Mouse (Mus musculus): ENCODE measurements around the gene Arhgdia. TPM values are rescaled to one million over a fixed set of nuclear protein-coding genes. Genes with fewer than 3 reads are reported as not detected.
"Not testable (repeated sequence)": the region's sequence is repeated elsewhere in the genome, so short reads cannot be mapped to it uniquely, and the experiment has no call there.

Gene Arhgdia
- polyA plus RNA-seq, 1 experiment from 2014 or later, result 966 TPM

DNA sequence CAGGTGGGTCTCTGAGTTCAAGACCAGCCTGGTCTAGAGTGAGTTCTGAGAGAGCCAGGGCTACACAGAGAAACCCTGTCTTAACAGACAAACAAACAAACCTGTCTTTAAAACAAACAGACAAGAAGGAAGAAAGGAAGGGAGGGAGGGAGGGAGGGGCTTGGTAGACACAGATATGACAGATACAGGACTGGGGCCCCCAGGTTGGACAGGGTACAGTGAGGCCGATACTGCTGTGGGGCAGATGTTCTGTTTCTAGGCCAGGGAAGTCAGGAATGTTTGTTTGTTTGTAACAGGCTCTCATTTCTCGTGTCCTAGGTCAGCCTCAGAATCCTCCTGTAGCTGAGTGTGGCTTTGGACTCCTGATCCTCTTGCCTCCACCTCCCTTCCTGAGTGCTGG lies 22.1 kb upstream of the Arhgdia start:
- Histone ChIP-seq H3K79me2 (ENCODE audit: inconsistent target) (peaks cover 15% of the 10 kb centered on the region), H3K36me3 (ENCODE audit: inconsistent target) (peaks cover 45% of the 10 kb centered on the region; the same call in 1 of the 2 replicates), H3K27ac (no peak overlapping the region), H3K4me3 (ENCODE audit: inconsistent target) (no peak overlapping the region)
- WGBS (ENCODE audit: missing documents), result 95% methylated on average over 2 of the region's 2 CpGs

DNA sequence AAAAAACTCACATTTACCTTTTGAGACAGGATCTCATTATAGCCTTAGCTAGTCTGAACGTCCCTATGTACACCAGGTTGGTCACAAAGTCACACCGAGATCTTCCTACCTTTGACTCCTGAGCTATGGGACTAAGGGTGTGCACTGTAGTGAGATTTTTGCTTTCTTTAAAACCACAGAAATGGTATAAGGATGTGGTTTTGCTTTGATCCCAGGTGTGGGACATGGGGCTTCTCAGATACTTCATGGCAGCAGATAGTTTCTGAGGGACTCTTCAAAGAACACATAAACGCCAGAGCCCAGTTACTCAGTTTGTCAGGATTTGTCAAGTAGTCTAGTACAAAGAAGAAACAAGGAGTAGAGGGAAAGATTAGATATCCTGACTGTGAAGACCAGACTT lies 19.3 kb upstream of the Arhgdia start:
- peaks cover 52% of the 10 kb centered on the region; the same call in 1 of the 2 replicates for H3K36me3 ChIP-seq (ENCODE audit: inconsistent target)
- no peak overlapping the region for H3K4me3 ChIP-seq (ENCODE audit: inconsistent target)
- no peak overlapping the region for H3K27ac ChIP-seq
- H3K79me2 ChIP-seq (ENCODE audit: inconsistent target), result peaks cover 35% of the 10 kb centered on the region
- WGBS (ENCODE audit: missing documents), result 81% methylated on average over 3 of the region's 3 CpGs

DNA sequence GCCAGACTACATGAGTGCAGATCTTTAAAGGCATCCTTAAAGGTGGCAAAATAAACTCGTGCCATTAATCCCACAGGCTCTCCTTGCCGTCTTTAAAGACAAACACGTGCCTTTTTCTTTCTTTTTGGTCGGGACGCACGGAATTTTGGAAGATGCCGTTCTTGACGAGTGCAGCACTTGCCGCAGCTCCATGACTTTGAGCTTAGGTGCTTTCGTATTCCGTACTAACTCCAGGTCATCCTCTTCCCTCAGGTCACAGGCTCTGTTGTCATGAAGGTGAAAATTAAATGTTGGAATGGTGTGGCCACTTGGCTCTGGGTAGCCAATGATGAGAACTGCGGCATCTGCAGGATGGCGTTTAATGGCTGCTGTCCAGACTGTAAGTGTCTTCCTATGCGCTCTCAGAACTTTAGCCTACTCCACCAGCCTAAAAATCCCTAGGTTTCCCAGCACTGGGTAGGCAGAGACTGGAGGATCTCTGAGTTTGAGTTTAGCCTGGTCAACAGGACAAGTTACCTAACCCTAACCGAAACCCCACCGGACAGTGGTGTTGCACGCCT lies 17.6 kb upstream of the Arhgdia start:
- H3K36me3 ChIP-seq (ENCODE audit: inconsistent target), result peaks cover 54% of the 10 kb centered on the region; the same call in 1 of the 2 replicates
- H3K79me2 ChIP-seq (ENCODE audit: inconsistent target), result peaks cover 51% of the 10 kb centered on the region
- H3K27ac ChIP-seq, result peak overlapping the region; percentile 85
- WGBS (ENCODE audit: missing documents), result 48% methylated on average over 16 of the region's 17 CpGs
- H3K4me3 ChIP-seq (ENCODE audit: inconsistent target), result peak overlapping the region; percentile 55

DNA sequence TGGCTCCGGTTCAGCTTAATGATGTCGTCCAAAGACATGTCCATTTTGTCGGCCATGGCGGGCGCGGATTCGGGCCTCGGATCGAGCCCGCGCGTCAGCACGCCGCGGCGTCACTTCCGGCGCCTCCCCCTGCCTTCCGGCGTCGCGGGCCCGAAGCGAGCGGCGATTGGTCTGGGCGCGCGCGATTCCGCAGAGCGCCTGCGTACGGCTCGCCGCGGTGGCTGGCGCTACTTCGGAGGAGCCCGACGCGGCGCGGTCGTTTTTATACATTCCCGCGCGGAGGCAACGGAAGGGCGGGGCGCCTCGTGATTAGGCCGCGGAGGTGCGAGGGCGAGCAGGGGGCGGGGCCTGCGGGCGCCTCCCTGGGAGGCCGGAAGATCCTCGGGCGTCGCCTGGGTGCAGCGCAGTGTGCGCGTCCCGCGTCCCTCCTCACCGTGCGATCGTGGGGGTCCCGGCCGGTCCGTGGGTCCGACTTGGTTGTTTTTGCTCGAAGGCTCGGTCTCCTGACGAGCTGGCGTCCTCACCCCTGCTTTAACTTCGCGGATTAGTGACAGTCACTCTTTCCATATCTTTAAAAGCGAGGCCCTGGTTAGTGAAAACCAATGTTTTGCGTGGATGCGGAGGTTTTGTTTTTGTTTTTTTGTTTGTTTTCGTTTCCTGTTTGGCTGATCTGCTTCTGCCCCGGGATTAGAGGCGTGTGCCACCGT lies 17.0 kb upstream of the Arhgdia start, which contains the start of the genes Alyref and Anapc11:
Alyref (minus strand) TSS at position 83 of the 707 bp plus-strand sequence.
Anapc11 (plus strand) TSS at position 139 of the 707 bp plus-strand sequence.
- peaks cover 54% of the 10 kb centered on the region; the same call in 1 of the 2 replicates for H3K36me3 ChIP-seq (ENCODE audit: inconsistent target)

DNA sequence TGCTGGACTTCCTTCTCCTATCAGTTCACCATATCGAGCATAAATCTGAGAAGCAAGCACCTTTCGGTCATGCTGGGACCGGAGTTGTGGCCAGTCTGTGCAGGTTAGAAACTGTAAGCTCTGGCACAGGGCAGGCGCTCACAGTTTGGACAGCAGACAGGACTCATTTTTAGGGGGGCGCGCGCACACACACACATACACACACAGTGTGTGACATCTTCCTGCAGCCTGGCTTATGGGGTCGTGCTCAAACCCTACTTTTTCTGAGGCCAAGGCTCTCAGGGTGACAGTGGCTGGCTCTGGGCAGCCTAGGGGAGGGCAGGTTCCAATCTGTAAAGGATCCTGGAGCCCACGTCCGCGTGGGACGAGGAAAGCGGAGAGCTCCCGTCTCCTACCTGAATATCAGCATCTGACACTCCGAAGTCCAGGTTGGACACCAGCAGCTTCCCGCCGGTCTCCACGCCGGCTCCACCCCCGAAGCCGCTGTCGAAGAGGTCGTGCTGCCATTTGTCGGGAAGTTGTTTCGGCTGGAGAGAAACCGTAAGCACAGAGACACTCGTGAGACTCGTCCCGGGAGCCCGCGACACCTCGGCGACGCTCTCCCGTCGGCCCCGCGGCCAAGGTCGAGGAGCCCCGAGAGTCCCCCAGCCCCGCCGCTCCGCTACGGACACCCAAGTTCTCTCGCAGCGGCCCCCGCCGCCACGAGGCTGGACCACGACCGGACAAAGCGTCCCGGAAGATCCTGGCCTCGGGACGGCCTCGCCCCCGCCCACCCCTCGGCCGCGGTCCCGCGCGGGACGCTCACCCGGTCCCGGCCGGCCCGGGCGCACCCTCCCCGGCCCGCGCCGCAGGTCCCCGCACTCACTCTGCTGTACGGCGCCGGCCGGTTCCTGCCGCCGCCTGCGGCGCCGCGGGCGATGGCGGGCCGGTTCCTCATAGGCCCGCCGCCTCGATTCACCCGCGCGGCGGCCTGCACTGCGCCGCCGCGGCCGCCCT lies 16.1 kb upstream of the Arhgdia start:
- WGBS (ENCODE audit: missing documents), result 3% methylated on average over 95 of the region's 99 CpGs
- Histone ChIP-seq H3K36me3 (ENCODE audit: inconsistent target) (peaks cover 54% of the 10 kb centered on the region; the same call in 1 of the 2 replicates), H3K4me3 (ENCODE audit: inconsistent target) (peak overlapping the region; percentile 75), H3K27ac (peak overlapping the region; percentile 49), H3K79me2 (ENCODE audit: inconsistent target) (peaks cover 66% of the 10 kb centered on the region)

More for the DNA sequence above, 17.0 kb upstream of the Arhgdia start, which contains the start of the genes Alyref and Anapc11:
- Histone ChIP-seq H3K79me2 (ENCODE audit: inconsistent target) (peaks cover 57% of the 10 kb centered on the region), H3K27ac (peak within 1 kb of the TSS; percentile 85), H3K4me3 (ENCODE audit: inconsistent target) (peak within 1 kb of the TSS; percentile 75)
- WGBS (ENCODE audit: missing documents), result under 1% methylated on average over 73 of the region's 88 CpGs

DNA sequence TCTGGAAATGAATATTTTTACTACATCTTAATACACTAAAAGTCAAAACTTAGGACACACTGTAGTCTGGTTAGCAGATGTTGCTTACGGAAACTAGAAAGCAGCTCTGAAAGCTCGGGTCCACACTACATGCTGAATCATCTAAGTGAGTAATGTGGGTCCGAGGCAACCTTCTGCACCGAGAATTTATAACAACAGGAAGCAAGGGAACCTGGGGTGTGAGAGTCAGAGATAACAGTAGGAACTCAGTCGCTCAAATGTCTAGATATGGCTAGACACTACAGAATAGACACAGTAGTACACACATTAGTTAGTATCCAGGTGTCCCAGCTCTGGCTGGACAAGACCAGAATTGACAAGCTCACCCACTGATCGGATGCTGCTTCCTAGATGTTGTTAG lies 7.1 kb upstream of the Arhgdia start:
- Histone ChIP-seq H3K4me3 (ENCODE audit: inconsistent target) (no peak overlapping the region), H3K36me3 (ENCODE audit: inconsistent target) (peaks cover 51% of the 10 kb centered on the region; the same call in 1 of the 2 replicates), H3K79me2 (ENCODE audit: inconsistent target) (peaks cover 26% of the 10 kb centered on the region), H3K27ac (no peak overlapping the region)
- 60% methylated on average over 6 of the region's 6 CpGs for WGBS (ENCODE audit: missing documents)

DNA sequence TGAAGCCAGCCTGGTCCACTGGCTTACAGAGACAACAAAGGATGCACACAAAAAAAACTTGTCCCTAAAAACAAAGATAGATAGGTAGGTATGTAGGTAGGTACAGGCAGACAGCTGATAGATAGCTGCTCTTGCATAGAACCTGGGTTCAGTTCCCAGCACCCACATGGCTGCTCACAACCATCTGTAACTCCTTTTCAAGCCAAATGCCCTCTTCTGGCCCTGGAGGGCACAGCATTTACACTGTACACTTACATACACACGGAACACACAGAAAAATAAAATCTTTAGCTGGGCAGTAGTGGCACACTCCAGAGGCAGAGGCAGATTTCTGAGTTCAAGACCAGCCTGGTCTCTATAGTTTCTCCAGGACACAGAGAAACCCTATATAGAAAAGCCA lies 2.5 kb upstream of the Arhgdia start:
- Histone ChIP-seq H3K79me2 (ENCODE audit: inconsistent target) (peaks cover 21% of the 10 kb centered on the region), H3K36me3 (ENCODE audit: inconsistent target) (peaks cover 32% of the 10 kb centered on the region), H3K27ac (no peak overlapping the region), H3K4me3 (ENCODE audit: inconsistent target) (no peak overlapping the region)
- WGBS (ENCODE audit: missing documents), result 88% methylated on average over 1 of the region's 1 CpGs

DNA sequence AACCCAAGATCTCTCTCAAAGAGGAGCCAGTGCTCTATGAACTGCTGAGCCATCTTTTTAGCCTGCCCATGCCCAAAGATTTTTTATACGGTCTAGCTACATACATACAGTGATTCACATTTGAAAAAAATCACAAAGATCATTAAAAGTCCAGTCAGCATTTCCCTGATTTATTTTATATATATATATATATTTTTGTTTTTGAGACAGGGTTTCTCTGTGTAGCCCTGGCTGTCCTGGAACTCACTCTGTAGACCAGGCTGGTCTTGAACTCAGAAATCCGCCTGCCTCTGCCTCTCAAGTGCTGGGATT lies 1.5 kb upstream of the Arhgdia start:
- not testable (repeated sequence) for H3K27ac ChIP-seq; H3K4me3 ChIP-seq (ENCODE audit: inconsistent target)
- WGBS (ENCODE audit: missing documents), result 95% methylated on average over 2 of the region's 2 CpGs
- Histone ChIP-seq H3K36me3 (ENCODE audit: inconsistent target) (peaks cover 33% of the 10 kb centered on the region), H3K79me2 (ENCODE audit: inconsistent target) (peaks cover 31% of the 10 kb centered on the region)

DNA sequence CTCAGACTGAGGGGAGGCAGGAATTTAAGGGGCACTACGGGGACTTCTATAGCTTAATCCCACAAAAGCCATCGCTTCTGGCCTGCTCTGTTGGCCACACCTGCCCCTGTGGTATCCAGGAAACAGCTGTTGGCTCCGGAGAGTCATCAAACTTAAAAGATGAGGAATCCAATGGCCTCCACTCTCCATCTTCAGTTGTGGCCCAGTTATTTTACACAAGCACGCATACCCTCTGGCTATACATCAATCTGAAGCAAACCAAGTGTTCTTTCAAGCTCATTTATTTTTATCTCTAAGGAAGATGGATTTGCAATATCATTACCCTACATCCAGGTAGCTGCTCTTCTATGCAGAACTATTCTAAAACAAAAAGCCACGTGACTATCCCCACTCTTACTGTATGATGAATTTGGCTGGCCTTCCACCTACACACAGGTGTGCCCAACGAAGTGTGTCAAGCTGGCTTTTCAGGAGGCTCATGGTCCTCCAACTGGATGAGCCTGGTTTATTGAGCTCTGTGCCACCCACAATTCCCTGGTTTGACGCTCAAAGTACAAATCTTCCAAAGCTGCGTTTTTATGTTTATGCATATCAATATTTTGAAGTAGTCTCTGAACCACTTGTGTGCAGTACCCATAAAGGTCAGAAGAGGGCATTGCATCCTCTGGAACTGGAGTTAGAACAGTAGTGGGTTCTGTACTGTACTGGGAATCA lies 1.0 kb upstream of the Arhgdia start:
- Histone ChIP-seq H3K27ac (peak overlapping the region; percentile 89), H3K4me3 (ENCODE audit: inconsistent target) (peak overlapping the region; percentile 39), H3K36me3 (ENCODE audit: inconsistent target) (peaks cover 32% of the 10 kb centered on the region), H3K79me2 (ENCODE audit: inconsistent target) (peaks cover 33% of the 10 kb centered on the region)
- 62% methylated on average over 8 of the region's 8 CpGs for WGBS (ENCODE audit: missing documents)

DNA sequence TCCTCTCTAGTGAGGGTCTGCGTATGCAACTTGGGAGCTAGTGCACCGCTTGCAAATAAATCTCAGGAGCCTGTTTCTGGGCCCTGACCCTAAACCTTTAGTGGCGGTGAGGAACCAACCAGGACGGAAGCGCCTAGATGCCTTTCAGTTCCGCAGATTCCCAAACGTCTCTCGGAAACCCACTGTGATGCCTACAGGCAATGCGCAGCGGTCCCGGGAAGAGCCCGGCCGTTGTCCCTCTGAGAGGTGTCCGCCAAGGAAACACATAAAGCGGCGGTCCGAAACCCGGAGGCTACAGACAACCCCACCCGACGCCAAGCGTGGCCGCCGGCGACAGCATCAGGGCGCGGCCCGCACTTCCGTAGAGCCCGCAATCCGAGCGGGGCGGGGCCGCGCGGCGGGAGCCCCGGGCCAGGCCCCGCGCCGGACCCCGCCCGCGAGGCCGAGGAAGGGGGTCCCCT lies 523 bp downstream of the Arhgdia start:
- Histone ChIP-seq H3K4me3 (ENCODE audit: inconsistent target) (peak overlapping the region; percentile 89), H3K79me2 (ENCODE audit: inconsistent target) (peaks cover 33% of the 10 kb centered on the region), H3K27ac (peak overlapping the region; percentile 91), H3K36me3 (ENCODE audit: inconsistent target) (peaks cover 19% of the 10 kb centered on the region)
- WGBS (ENCODE audit: missing documents), result under 1% methylated on average over 40 of the region's 44 CpGs

DNA sequence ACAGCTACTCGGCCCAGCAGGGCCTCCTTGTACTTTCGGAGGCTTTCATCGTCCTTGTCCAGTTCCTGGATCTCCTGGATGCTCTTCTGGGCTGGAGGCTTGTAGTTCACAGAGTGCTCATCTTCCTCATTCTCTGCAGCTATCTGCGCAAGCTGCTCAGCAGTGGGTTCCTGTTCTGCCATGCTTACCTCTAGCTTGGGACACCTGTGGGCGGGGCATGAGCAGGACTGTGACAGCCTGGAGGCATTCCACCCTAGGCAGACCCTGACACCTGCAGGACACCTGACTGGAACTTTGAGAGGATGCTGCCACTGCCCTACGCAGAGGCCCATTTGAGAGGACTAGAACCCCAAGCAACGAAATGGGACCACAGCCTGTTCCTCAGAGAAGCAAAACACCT lies 1.2 kb downstream of the Arhgdia start:
- Histone ChIP-seq H3K36me3 (ENCODE audit: inconsistent target) (peaks cover 19% of the 10 kb centered on the region), H3K4me3 (ENCODE audit: inconsistent target) (peak overlapping the region; percentile 89)

DNA sequence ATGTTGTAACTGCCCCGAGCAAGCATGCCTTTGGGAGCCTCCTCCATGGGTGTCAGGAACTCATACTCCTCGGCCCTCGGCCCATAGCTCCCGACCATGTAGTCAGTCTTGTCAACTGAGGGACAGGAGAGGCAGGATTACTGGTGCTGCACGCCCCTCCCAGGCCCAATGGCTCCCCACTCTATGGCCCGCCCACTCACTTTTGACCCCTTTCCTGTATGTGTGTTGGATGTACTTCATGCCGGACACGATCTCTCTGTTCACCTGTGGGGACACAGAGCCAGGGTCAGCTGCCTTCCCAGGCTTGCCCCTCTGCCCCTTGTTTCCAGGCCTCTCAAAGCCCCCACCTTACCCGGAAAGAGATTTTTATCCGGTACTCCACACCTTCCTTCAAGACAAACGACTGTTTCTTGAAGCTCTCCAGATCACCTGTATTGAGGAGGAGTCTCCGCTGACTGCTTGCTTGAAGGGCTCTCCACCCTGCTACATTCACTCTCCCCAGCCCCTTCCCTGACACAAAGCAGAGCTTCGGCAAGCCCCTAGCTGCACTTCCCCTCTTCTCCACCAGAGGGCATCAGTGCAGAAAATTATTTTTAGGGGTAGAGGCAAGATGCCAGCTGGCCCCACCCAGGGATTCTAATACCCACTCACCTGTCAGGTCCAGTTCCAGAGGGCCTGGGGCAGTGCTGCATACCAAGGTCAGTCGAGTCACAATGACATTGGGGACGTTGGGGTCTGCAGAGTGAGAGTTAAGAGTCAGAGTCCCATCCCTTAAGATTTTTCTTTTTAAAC lies 1.9 kb downstream of the Arhgdia start:
- WGBS (ENCODE audit: missing documents), result 66% methylated on average over 8 of the region's 15 CpGs
- peaks cover 45% of the 10 kb centered on the region for H3K79me2 ChIP-seq (ENCODE audit: inconsistent target)
- H3K36me3 ChIP-seq (ENCODE audit: inconsistent target), result peaks cover 19% of the 10 kb centered on the region
- peak overlapping the region; percentile 91 for H3K27ac ChIP-seq
- H3K4me3 ChIP-seq (ENCODE audit: inconsistent target), result peak overlapping the region; percentile 89

More for the DNA sequence above, 1.2 kb downstream of the Arhgdia start:
- WGBS (ENCODE audit: missing documents), result 41% methylated on average over 7 of the region's 7 CpGs
- Histone ChIP-seq H3K27ac (peak overlapping the region; percentile 91), H3K79me2 (ENCODE audit: inconsistent target) (peaks cover 38% of the 10 kb centered on the region)

DNA sequence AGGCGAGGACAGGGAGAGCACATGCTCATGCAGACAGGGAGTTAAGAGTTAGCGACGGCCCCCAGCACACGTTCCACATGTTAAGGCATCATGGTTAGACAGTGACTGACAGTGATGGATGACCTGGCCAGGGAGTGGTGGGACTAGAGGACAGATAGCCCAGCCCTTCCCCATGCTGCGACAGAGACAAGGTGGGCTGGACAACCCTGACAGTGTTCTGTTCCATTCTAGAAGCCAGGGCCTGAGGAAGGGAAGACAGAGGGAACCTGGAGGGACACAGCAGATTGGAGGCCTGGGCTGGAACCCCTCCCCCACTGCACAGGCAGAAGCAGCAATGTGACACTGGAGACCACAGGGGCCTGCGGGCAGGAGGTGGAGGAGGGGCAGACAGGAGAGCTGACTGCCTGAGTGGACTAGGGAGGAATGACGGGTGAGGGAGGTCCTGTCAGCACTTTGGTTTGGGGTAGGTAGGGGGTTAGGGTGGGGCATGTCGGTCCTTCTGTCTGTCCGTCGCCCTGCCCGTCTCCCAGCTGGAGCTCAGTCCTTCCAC lies 2.7 kb downstream of the Arhgdia start:
- Histone ChIP-seq H3K79me2 (ENCODE audit: inconsistent target) (peaks cover 52% of the 10 kb centered on the region), H3K4me3 (ENCODE audit: inconsistent target) (no peak overlapping the region), H3K27ac (no peak overlapping the region), H3K36me3 (ENCODE audit: inconsistent target) (peaks cover 19% of the 10 kb centered on the region)
- WGBS (ENCODE audit: missing documents), result 92% methylated on average over 7 of the region's 11 CpGs
